Mouse (Mus musculus): ENCODE measurements at regions not wholly inside any gene's neighbourhood (a gene's known extent, or its start where the extent isn't known, plus 50 kb on each side); places are given as distances from the start of the nearest gene placed in this dataset.

DNA sequence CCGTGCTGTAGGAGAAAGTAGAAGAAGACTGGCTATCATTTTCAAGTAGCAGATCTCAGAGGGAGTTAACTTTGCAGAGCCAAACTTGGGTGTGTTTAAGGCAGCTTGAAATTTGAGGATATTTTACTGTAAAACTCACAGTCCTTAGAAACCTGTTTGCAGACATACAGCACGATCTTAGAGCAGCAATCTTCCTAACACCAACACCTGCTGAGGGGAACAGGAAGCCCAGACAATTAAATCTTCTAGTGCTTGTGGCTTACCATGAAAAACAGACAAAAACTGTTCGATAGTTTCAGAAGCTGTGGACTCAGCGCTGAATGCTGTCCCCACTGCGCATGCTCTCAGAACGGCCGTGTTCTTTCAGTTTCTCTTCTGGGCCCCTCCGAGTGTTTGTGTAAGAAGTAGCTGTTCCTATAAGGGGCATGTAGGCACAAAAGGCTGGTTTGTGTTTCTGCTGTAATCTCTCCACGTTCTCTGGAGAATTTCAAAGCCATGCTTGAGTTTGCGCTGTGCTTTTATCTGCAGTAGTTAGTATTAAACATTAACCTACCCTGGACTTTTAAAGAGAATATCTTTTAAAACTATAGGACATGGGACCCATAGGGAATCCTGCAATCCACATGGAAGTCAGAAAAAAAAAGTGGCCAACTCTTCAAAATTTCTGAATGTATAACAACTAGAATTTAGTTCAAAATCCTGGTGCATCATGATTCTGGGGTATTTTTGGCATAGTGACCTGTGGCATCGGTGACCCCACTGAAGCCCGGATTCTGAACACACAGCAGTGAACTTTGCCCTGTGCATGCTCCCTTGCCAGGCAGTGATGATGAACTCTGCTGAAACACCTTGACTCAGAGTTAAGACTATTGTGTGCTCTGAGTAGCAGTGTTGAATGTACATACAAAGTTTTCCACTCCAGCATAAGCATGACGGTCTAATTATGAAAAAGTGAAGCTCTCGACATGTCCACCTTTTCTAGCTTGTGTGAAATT is 584.4 kb downstream of the Etnk1 start:
- DNase-seq (ENCODE audit: low spot score in 2 of 2) = peak in 1 of 2 experiments; percentile 1

DNA sequence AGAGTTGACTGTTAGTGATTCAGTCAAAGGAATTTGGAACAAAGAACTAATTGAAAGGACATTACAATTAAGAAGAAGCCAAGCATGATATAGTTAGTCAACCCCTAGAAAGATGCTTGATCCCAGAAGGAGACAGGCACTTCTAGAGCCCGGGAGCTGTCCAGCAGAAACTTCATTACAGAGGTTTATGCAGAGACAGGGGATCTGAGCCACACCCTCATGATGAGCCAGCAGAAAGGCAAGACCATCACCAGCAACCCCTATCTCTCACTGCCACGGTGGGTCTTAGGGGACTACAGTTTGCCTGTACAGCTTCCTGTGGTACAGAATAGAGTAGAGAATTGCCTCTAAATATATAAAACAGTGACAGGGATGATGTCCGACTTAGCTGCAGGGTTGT is 590.4 kb downstream of the Etnk1 start:
- DNase-seq (ENCODE audit: low spot score in 2 of 2) = no peak

DNA sequence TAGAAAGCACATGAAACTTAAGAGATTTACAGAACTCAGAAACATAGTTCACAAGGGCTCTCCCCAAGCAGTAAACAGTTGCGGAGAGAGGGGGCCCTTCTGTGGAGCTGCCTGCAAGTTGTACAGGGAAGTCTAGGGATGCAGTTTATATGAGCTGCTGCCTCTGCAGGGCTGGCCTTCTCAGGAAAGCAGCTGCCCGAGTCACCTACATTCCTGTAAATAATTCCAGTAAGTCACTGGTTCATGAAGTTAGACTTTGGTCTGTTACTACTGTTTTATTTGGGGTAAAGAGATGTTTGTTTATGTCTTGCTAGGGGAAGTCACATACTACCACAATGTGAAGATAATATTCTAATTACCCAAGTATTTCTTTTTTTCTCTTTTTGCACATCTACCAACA is 601.1 kb downstream of the Etnk1 start:
- DNase-seq (ENCODE audit: low spot score in 2 of 2) = no peak

Measured in frontal cortex, postnatal 36 days (tissue).